Mouse (Mus musculus): ENCODE results near the gene Syne1.

DNA sequence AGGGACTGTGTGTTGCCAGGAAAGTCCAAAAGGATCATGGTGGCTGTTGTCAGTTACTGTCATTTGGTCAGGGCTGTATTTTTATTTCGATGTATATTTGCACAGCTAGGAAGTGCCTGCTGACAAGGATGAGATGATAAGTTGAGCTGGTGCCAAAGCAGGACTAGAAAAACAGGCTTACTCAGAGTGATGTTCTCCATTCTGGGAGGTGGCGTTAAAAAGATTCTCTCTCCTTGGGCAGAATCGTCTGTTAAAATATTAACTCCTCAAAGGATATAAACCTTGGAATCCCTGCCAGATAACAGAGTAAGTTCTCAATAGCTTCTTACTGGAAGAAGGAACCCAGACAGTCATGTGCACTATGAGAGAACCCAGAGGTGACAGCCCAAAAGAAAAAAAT lies 557.5 kb downstream of the Syne1 start:
- TF ChIP-seq EP300 (optimal IDR thresholded peaks at IDR 0.05) (no peak), CTCF (IDR thresholded peaks at IDR 0.05; ENCODE audit: low read depth) (no peak)
